Mouse (Mus musculus) kidney, postnatal 4 days (tissue): ENCODE measurements at regions not wholly inside any gene's neighbourhood (a gene's known extent, or its start where the extent isn't known, plus 50 kb on each side); places are given as distances from the start of the nearest gene placed in this dataset.

Experiments
- DNase-seq, 2 experiments: peaks; one replicate each; pipeline ENCODE4 v3.0.0; 2021; ENCODE audit warnings: mixed read lengths in 2 of 2

DNA sequence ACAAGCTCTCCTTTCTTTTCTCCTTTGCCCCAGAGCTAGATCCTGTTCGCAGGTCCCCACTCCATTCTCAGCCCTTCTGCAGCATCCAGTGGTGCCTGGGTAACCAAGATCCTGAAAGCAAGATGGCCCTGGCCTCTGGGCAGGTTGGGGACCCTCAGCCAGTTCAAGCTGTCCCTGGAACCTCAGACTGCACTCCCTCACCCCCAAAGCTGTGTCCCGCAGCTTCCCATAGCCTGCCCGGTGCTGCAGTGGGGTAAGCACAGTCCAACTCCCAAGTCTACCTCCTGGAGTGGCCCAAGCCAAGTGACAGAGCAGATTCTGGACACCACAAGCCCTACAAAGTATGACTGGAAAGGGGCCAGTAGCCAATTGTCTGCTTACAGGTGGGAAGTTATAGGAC lies 195.4 kb upstream of the G6pd2 start:
- DNase-seq: no peak

GRCm38 (mm10) chr5:61630398-61630797 lies 178.2 kb upstream of the G6pd2 start:
- no peak for DNase-seq

DNA sequence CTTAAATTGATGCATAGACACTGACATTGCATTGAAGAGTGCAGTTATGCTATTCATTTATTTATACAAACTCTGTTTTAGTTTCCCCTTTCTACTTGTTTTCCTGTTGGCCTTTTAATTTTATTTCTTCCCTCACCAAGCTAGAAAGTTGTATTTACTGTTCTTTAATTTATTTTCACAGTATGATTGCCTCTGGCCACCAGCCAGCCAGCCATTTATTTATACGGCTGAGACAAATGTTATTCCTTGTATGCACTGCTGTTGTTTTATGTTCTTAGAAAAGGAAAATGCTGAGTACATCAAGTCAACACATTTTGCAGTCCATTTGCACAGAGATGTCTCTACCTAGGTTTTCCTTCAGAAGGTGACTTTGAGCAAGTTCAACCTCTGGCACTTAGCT lies 161.9 kb upstream of the G6pd2 start:
- peak; percentile 65 for DNase-seq
